Mouse (Mus musculus): ENCODE results near the gene Atp8a2. TPM values are rescaled to one million over a fixed set of nuclear protein-coding genes. Genes with fewer than 3 reads are reported as not detected.

The Atp8a2 gene
- total RNA-seq, 1 experiment from 2014 or later: 0.82 TPM

DNA sequence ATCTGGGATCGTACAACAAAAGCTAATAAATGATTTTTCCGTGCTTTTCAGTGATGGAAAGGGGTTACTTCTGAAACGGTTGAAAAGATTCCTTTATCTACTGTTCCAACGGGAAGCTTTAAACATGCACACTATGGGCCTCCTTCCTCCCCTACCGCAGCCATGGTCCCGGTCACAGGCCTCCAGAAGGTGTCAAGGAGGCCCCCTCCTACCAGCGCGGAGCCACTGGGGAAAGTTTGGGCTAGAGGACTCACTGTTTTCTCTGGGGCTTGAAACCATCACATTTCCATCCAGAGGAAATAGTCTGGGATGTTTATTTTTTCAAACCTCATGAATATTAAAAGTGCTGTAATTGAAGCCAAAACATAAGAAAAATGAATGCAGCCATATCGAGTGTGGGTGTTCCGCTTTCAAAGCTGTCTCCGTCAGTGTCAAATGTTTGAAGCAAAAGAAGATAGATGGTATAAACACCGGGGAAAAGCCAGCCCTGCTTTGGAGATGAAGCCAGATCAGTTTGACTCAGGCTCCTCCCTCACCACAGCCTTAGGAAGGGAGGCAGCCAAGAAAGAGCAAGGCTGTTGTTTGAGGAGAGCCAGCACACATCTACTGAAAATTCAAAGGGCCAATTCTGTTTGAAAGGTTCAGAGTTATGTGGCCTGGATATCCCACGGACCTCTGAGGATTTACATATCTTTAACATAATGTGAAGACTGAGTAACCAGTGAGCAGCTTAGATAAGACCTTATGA, 481.1 kb downstream of the Atp8a2 start:
- peak; percentile 13 for DNase-seq

DNA sequence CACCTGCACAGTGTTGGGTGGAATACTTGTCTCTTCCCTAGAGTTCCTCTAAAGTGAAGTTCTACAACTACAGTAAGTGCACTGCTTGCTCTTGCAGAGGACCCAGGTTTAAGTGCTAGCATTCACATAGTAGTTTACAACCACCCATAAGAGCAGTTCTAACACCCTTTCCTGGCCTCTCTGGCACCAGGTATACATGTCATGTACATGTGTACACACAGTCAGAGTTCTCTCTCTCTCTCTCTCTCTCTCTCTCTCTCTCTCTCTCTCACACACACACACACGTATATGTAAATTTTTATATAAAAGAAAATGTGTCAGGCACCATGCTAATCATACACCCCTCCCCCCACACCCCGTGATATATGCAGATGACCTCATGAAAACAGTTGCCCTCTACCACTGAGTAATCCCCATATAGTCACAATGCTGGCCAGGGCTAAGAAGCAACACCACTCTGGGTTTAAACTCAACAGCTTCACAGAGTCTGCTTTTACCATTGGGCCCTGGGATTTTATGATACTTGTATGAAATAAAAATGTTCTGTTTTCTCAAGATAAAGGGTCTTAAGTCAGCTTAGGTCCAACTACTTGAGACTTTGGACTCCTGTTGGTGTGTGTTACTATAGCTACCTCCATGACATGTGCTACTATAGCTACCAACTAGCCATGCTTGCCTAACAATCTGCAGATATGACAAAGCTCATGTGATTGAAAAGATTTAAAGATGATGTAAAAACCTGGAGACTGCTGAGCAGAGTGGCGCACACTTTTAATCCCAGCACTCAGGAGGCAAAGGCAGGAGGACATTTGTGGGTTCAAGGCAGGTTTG, 487.3 kb downstream of the Atp8a2 start:
- no peak for DNase-seq

DNA sequence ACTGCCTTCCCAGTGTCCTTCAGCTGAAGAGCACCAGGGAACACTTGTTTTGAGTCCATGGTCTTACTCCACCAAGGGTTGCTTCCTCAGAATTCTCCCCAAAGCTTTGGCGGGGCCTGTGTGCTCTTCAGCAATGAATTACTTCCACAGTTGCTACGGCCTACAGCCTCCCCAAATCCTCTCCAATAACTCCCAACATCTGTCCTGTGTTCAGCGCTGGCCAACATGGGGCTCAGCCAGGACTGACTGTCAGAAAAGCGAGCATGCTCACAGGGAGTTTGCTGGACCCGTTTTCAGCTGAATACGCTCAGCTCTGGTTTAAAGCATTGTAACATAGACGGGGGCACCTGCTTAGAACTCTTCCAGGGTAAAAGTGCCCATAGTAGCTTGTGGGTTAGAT, 489.0 kb downstream of the Atp8a2 start:
- no peak for DNase-seq

DNA sequence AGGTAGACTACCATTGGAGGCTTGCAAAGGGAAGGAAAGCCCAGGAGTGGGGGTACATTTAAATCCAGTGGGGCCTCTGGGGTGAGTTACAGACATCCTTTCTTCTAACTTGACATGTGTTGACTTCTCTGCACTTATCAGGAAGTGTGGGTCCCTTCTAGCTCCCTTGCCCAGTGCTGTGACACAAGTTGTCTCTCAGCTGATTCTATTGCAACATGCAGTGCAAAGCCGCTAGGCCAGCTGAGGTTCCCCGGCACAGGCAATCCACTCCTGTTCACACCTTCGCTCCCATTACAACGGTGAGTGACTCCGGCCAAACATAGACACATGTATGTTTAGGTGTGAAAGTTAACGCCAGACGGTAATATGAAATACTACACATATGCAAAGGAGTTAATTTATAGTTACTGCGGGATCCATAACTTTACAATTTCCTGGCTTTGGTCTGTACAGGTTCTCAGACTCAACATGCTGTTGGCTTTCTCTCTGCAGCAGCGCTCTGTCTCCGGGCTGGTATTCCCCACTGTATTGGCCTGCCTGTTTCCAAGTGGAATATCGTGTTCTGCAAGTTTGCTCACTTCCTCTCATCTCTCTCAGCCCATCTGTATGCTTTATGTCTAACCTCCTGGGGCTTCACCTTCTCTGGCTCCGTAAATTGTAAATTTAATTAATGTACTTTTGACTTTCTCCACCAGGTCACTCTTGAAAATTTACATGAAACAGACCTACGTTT, 491.5 kb downstream of the Atp8a2 start:
- no peak for DNase-seq

DNA sequence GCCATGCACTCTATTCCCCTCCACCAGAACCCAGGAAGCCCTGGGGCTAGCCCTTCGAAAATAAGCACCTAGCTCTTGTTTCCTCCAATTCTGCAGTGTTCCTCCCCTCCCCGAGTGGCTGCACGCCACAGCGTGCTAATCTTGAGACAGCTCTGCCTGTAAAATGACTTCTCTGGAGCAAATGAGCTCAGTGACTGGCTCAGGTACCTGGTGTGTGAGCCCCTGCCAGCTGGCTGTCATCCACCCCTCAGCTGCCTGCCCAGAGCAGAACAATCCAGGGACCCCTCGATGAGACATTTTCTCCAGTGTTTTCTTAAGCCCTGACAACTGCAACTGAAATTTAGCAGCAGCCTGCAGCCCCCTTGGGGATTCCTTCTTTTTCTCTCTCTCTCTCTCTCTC, 495.5 kb downstream of the Atp8a2 start:
- no peak for DNase-seq

DNA sequence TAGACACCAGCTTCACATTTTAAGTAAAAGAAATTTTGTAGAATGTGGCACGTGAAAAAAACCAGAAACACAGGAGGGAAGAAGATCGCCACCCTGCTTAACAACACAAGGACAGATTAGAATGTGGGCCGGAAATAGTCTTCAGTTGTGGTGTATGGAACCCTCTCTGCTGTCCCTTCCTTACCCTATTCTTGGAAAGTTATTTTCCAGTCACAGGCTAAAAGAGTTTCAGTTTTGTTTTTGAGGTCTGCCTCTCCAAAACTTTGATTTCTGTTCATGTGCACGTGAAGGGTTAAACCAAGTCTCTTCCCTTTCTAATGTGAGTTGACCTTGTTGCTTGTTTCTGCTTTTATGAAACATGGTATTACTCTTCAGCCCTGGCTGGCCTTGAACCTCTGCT, 501.8 kb downstream of the Atp8a2 start:
- DNase-seq: no peak

DNA sequence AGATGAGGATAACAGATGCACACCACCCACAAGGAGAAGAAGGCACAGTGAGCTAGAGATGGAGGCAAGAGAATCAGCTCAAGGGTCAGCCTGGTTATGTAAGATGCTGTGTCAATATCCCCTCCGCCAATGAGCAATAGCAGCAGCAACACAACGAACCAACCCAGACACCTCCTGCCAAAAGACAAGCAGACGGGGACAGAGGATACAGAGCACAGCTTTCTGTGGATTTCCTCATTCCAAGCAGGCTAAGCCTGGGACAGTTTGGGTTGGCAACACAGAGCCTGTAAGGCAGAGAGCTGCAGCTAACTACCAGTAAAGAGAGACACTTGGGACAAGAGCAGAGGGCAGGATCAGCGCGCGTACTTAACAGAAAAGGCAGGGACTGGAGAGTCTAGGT, 504.8 kb downstream of the Atp8a2 start:
- DNase-seq: no peak

DNA sequence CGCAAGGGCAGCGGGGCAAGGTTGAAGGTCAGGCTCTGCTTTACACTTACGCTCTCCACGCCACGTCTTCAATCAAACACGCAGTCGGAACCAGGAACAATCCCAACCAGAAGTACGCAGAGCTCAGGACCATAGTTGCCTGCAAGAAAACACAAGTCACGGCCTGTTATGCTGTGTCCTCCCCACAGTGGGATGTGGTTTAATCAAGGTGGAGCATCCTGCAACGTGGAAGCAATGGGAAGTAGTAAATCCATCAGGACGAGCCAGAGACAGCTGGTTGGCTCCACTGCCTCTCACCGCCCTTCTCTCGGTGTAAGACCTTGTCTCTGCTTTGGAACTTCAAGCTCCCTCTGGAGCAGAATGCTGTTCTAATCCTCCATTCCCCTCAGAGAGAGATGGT, 505.6 kb downstream of the Atp8a2 start:
- no peak for DNase-seq

DNA sequence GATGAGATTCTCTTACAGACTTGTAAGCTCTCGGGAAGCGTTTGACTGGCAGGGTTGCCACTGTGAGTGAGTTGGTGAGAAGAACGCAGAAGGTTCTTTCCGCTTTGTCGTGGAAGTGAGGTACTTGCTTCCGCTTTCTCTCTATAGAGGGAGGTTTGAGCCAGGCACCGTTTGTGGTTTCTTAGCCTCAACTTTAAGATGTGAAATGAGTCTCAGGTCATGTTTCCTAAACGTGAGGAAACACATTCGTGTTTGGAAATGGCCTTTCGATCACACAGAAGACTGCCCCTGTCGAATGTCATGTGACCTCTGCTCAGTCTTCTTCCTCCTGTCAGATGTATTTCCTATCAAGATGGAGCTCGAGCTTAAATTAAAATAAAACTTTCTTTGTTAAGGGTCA, 506.0 kb downstream of the Atp8a2 start:
- DNase-seq: no peak

DNA sequence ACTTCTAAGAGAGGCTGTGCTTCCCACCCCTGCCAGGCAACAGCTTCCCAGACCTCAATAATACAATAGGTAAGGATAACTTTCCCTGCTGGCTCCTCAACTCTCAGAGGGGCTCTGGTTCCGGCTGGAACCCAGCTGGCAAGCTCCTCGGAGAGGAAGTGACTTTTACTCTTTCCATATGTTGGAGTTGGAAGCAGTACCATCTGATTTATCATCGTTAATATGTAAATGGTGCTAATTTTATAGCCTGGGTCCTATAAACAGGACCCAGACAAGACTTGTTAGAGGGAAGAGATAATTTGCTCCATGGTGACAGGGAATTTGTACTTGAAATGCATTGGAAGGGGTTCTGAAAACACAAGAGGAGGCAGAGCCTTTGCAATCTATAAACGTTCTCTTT, 507.4 kb downstream of the Atp8a2 start:
- no peak for DNase-seq

DNA sequence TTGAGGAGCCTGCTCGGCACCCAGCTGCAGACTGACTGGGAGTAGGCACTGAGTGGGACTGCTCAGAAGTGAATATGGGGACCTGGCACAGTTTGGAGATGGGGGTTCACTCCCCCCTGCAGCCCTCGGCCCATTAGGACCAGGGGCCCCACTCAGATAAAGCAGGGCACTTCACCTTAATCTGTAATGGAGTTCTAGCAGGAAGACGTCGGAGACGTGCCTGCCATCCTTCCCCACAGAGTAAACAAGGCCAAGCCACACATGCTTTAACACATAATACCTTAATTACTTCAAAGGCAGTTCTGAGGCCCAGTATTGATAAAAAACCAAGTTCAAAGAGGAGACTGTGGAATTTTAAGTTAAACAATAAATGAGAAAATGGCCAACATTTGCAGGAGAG, 510.8 kb downstream of the Atp8a2 start:
- no peak for DNase-seq

DNA sequence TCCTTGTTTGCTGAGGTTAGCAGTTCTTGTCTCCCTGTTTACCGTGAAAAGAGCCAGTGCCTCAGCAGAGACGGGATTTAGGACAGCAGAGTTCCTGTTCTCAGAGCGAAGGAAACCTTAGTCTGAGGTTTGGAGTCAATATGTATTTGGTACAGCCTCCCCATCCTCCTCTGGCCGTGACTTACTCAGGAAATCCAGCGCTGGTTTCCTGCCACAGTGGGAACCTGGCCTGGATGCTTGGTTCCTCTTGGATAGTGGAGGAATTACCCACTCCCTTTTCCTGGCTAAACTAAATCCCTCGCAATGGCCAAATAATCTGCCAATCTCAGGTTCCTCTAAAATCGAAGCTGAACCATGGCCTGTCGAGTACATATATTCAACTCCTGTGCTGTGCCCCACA, 511.6 kb downstream of the Atp8a2 start:
- no peak for DNase-seq

DNA sequence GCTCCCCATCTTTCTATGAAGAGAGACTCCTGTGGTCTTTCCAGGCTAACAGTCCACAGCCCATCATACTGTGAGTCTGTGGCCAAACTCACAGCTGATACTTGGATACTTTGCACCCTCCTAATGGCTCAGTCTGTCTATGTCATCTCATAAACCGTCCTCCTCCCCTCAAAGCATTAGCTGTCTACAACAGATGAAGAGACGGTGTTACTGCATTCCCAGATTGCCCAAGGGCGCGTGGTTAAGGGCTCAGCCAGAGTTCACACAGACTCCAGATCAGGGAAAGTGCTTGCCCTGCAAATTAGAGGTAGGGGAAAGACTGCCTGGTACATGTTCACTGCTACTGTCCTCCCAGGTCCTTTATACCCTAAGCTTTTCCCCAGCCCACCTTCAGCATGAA, 515.1 kb downstream of the Atp8a2 start:
- no peak for DNase-seq

DNA sequence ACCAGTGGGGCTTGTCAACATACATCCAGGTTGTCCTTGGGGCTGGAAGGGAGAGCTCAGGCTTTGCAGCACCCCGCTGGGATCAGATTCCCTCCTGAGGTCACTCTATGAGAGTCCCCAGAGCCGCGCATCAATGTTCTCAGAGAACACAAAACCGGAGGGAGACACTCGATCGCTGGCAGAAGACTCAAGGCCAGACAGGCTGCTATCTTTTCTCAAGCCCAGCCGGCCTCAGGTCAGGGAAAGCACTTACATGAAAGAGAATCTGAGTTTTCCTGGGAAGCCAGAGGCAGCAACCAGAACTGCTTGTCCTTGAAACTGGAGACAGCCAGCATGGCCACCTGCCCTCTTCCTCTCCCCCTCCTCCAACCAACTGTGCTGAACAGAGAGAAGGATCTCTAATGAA, 519.4 kb downstream of the Atp8a2 start:
- DNase-seq: peak; percentile 62

DNA sequence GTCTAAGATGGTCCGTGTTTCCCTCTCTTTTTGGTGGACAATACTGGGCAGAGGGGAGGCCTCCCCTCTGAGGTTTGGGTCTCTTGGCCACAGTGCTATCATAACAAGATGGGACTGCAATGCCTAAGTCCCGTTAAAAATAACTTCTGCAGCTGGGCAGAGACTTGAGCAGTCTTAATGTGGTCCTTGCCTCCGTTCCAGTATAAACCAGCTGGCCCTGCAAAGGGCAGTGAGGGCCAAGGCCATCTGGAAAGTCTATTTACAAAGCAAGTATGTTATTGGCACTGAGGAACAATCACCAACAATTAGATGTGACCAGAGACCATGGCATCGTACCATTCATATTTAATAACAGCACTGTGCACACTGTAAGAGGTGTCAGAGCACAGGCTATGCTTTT, 521.6 kb downstream of the Atp8a2 start:
- DNase-seq: no peak

DNA sequence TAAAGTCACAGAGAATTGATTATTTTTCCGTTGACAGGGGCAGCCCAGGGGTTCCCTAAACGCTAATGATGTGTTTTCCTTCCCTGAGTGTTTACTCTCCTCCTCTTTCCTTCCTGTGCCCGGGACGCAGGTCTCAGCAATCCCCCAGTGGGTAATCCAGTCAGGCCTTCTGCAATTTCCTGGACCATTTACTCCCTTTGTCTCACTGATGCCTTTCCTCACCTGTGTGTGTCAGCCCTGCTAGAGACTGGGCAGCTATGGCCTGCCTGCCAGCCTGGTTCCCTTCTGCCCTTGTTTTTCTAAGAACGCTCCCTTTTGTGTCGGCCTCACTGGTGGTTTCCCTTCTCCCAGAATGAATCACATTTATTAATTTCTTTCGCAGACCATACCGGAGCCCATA, 522.4 kb downstream of the Atp8a2 start:
- DNase-seq: no peak

DNA sequence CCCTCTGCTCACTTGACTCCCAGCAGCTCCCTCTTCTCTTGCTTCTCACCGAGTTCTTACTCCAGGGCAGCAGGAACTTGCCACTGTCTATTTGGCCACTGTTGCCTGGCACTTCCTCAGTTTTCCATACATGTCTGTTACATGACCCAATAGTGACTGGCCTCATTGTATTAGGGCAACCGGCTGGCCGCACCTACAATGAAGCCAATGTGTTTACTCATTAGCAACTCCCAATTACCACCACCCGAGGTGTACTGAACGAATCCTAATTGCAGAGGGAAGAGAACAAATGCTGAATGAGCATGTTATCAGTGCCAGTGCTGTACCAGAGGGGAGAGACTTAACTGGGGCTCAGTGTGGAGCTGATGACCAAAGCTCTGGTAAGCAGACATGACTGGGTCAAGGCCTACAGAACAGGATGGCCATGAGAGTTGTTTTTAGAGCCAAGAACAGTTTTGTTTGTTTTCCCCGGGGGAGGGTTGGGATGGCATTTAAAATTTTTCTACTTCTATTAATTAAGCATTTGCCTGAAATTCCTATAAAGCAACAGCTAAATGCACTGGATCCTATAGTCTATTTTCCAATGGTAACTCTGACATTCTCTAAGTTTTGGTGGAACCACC, 524.0 kb downstream of the Atp8a2 start:
- peak; percentile 39 for DNase-seq

DNA sequence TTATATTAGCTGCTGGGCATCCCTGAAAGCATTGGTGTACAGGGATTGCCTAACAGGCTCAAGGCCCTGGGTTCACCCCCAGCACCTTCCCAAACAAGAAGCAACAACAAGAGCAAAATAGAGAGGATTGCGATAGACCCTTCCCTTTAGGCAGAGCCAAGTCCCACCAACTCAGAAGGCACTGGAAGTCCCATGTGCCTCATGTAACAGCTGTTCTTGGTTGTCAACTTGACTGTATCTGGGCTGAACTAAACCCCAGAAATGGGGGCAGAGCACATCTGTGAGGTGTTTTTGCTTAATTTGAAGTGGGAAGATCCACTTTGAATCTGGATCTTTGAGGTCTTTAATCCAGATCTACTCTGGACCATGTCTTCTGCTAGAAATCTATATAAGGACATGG, 539.9 kb downstream of the Atp8a2 start:
- DNase-seq: no peak

DNA sequence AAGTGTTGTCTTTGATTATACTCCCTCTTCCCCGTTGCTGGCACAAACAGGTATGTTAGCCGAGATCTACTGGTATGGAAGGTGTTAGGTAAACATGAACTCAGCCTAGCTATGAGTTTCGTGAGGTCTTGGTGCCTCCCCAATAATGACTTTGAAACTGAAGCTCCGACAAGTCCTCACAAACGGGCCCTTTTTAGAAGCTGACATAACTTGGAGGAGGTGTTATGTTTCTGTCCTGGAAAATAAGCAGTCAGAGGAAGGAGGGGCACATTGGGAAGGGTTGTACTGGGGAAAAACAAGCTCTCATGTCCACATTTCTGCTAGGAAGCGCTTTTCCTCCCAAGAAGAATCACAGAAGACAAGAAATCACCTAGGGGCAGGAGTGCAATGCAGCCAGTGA, 540.4 kb downstream of the Atp8a2 start:
- DNase-seq: no peak

DNA sequence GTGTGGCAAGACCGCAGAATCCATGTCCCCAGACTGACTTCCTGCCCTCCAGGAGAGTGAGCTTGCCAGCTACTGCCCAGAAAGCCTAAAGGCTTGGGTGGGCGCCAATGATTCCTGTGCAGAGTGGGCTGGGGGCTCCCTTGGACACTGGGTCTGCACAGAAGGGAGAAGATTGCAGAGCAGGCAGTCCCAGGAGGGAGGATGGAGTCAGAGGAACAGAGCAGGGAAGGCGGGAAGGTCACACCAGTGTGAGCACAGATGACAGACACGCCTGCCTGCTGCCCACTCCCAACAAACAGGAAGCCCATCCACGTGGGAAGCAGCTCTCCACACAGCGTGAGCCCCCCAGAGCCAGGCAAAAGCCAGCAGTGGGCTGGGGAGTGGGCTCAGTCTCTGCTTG, 547.6 kb downstream of the Atp8a2 start:
- DNase-seq: no peak

DNA sequence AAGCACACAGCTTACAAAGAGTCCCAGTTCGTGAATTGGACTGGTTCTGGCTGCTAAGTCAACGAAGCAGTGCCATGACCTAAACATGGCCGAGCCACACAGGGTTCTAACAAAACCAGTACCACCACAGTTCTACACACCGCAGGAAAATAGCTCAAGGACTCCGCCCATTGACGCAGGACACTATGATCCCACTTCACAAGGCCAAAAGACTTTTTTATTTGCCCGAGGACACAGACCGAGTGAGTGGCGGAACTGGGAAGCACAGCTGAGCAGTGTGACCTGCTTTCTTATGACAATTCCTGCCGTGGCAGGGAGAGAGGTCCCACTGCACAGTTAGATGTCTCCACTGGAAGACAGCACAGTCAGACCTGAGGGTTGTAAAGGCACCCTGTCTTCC, 548.4 kb downstream of the Atp8a2 start:
- peak; percentile 43 for DNase-seq

DNA sequence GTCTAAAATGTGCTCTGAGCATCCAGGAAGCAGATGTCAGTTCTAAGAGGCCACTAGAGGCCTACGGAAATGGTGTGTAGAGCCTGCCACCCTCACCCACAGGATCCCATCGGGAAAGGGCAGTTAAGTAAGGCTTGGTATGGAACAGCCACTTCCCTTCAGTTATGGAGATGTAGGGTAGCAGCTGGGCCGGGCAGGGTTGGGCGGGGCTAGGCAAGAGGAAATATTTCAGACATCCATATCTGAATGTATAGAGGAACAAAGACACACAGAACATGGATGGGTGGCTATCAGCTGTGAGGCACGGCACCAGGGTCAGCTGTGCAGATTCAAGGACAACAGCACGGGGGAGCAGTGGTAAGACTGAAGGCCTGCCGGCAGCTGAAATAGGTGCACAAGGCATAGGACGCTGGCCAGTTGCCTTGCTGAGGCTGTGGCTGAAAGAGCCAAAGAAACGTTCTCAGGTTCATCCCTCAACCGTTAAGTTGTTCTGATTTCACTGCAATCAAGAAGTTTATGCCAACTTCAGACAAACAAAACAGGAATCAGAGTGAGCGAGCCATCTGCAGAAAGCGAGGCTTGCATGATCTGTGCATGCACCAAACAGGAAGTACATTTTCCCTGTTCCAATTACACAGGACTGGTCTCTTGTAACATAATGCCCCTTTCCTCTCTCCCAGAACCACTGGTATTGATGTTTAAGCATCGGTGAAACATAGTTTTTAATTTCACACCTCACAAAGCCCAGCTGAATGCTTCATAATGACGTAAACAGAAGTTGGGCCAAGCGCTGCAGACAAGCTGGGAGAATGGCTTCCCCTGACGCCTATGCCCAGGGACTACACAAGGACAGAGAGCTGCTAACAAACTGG, 549.9 kb downstream of the Atp8a2 start:
- DNase-seq: peak; percentile 45

All from adrenal gland, postnatal 14 days (tissue).